Mouse (Mus musculus) liver, embryonic 14.5 days (tissue): ENCODE measurements at regions not wholly inside any gene's neighbourhood (a gene's known extent, or its start where the extent isn't known, plus 50 kb on each side); places are given as distances from the start of the nearest gene placed in this dataset.

Experiments
- CTCF ChIP-seq: IDR thresholded peaks from 2 replicates; pipeline ENCODE4 v1.5.1; 2016; ENCODE audit warnings: antibody characterized with exemption, low read depth, control low read depth
- EP300 ChIP-seq: IDR thresholded peaks from 2 replicates; pipeline ENCODE4 v1.6.1; 2016; ENCODE audit warnings: antibody characterized with exemption, low read depth

DNA sequence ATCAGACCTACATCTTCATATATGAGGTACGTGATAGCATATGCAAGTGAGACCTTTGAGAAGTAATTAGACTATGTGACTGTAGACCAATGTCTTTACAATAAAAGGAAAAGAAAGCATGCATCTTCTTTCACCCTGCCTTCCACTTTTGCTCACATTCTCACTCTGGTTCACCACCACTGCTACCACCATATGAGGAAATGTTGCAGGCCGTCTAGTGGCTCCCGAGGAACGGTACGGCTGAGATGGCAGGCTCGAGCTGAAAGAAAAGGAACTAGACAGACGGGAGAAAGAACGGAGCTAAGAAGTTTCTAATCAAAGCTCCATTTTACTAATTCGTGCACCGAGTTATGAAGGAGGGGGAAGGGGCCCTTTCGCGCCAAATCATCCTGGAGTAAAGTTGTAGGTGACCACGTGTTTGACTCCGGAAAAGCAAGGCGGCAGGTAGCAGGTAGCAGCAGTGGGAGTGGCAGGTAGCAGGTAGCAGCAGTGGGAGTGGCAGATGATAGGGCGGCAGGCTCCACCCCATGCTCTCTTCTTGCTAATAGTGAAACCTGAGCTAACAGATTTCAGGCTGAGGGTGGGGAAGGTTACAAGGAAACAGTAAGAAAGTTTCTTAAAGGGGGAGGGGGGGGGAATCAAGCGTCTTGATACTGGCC is 125.9 kb upstream of the Gm34302 start:
- TF ChIP-seq CTCF (no peak), EP300 (no peak)
